Mouse (Mus musculus): ENCODE measurements at regions not wholly inside any gene's neighbourhood (a gene's known extent, or its start where the extent isn't known, plus 50 kb on each side); places are given as distances from the start of the nearest gene placed in this dataset.
A peak's percentile ranks its signal among the peaks of the same experiment; 100 is the strongest.

- DNase-seq (ENCODE audit: low read depth, low spot score): no peak
Measured at GRCm38 (mm10) chr2:55817273-55817672, 381.5 kb downstream of the Kcnj3 start.

DNA sequence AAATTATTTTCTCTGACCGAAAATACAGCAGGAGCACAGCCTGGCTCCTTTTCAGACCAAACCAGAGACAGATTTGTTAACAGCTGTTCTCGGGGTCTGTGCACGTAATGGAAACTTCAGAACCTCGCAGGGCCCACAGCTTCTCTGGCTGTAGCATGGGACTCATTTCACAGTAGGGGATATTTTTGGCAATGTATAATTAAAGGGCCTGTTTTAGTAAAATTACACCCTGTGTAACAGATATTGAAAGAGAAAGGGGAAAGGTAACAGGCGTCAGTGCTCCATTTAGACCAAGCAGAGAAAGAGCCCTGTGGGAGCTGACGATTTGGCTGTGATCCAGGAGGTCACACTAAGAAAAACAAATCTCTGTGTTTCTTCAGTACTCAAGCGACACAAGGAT lies 382.4 kb downstream of the Kcnj3 start:
- DNase-seq (ENCODE audit: low read depth, low spot score): peak; percentile 6

GRCm38 (mm10) chr2:55822726-55823125 lies 387.0 kb downstream of the Kcnj3 start:
- no peak for DNase-seq (ENCODE audit: low read depth, low spot score)

GRCm38 (mm10) chr2:55841521-55841920 lies 405.8 kb downstream of the Kcnj3 start:
- no peak for DNase-seq (ENCODE audit: low read depth, low spot score)

- DNase-seq (ENCODE audit: low read depth, low spot score): no peak
Measured at GRCm38 (mm10) chr2:55846832-55847382, 411.1 kb downstream of the Kcnj3 start.

DNA sequence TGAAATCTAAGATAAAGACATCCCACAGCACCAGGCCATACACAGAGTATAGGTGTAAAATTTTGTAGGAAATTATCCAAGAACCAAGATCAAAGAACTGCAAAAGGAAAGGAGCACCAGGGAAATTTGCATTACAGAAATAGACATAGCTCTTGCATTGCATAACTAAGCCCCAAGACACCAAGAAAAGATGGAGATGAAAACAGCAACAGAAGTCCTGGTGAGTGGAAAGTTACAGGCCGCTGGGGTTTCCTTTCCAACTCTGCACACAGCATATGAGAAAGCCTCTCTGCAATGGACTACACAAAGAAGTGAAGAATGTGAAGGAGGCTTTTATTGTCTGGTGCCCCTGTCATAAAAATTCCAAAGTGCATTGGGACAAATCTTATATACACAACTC lies 426.7 kb downstream of the Kcnj3 start:
- DNase-seq (ENCODE audit: low read depth, low spot score): no peak

DNA sequence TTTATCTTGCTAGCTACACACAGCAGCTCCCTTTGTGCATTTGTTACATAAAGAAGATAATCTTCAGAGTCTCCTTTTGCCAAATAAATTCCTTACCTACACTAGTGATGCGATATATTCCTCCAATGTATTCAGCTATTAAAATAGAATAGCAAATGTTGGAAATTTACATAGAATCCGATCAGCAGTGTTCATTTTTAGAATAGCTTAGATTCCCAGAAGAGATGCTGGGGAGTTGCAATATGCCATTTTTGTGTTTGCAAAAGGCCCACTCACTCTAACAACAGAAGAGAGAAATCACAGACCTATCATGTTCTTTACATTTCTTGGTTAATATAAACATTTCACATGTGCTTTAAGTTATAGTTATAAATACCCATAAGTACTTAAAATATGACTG lies 454.2 kb downstream of the Kcnj3 start:
- DNase-seq (ENCODE audit: low read depth, low spot score): no peak

DNA sequence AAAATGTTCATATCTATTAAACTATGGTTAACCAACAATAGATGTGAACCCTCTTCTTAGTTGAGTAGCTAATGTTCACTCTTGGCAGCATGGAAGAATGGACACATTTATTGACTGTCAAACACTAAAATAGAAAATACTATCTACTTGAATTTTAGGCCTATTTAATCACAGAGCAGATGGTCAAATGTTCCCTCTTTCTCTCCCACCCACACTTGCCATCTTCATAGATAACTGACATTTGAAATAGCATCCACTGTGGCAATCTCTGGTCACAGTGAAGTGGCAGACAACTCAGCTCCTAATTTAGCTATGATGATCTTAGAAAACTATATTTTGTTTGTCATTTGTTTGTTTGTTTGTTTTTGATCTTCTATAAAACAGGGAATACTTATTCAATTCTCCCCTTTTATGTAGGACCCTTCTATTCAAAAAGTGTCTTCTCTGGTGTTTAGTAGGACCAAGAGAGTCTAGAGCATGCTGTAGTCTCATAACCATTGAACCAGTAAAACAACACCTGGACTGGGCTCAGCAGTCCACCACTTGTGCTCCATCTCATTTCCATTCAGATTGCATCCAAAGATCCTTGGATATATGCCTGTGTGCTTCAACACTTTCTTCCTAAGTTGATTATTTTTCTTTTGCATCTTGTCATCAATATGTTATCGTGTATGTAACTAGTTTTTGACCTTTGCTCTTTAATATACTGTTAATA lies 457.2 kb downstream of the Kcnj3 start:
- DNase-seq (ENCODE audit: low read depth, low spot score): no peak

DNA sequence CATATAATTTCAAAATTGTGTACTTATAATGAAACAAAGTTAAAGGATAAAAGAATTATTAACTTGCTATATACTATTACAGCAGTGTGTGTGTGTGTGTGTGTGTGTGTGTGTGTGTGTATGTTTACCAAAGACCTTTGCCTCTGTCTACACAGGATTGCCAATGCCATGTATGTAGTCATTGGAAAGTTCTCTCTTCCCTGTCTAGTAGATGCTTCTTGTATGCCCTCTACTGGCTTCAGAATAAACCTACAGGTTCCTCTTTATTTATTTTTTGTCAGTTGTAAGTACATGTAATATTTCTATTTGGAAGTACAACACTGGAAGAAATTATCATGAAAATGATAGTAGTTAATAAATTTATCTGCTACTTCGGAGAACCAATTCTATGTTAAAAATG lies 484.5 kb downstream of the Kcnj3 start:
- DNase-seq (ENCODE audit: low read depth, low spot score): peak; percentile 2

Measured in forelimb bud, embryonic 11.5 days (tissue).